Mouse (Mus musculus): ENCODE data around the gene Arhgef3.
"Not testable (repeated sequence)": the region's sequence is repeated elsewhere in the genome, so short reads cannot be mapped to it uniquely, and the experiment has no call there.

Arhgef3 gene

DNA sequence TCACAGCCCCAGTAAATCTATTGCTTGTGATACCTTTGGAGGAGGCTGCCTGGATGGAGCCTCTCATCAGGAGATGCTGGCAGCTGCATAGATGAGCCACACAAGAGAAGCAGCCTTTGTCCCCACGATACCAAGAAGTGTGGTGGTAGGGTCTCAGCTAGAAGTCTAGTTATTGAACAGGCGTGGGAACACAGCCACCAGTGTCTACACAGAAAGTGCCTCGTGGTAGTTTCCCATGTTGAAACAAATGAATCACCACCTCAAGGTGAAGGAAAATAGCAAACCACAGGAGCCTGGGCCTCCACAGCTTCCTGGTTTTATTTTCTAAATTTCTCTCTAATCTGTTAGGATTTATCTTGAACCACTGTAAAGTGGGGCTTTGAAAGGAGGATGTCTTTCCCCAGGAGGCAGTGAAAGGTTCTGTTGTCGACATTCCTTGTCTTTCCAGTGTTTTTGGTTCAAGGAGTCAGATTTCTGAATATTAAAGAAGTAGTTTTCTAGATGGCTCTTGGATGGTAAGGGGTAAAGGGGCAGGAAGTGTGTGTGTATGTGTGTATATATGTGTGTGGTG is 119.7 kb downstream of the Arhgef3 start:
- no peak for DNase-seq

DNA sequence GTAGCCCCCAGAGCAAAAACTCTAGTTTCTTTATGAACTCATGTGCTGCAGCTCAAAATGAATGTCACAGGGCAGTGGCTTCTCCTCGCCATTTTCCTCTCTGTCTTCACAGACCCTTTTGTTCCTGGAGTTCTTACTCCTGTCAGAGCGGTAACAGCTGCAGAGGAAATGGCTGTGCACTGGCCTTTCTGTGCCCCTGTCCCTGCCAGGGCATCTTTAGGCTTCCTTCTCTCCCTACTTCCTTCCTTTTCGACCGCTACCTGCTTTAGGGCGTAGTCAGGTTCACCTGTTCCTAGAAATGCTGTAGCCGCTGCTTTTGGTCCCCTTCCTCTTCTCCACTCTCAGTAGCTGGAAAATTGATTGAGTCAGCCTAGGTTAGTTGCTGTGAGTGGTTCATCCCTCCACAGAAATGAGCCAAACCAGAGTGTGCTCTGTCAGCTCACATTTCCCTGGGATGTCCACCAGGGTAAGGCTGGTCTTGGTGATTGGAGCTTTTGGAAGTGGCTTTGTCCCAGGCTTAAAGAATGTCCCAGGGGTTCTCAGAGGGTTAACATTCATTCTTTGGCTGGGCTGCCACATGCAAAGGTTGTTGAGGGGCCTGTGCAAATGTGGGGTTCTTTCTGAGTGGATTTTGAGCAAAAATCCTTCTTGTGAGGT is 121.3 kb downstream of the Arhgef3 start:
- peak; percentile 34 for DNase-seq

GRCm38 (mm10) chr14:27237522-27238187 is 123.0 kb downstream of the Arhgef3 start:
- DNase-seq: peak; percentile 79

DNA sequence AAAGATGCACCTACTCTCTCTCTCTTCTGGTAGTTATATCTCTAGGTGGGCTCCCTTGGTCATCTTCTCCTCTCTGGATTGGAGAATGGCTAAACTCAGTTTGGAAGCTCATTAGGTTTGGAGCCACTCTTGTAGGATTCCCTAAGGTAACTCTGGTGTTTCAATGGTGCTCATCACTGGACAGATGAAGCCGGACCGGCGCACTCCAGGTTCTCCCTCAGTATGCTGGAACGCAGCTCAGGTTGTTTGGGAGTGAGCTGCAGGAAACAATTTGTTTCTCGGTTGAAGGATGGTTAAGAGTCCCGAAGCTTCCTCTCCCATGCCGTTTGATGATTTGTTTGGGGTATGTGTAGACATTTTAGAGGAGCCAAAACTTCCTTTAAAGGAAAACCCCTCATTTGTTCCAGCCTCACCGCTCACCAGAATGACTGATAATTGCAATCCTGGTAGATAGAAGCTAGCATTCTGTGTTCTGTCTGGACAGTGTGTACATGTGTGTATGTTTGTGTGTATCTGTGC is 124.0 kb downstream of the Arhgef3 start:
- DNase-seq: no peak

DNA sequence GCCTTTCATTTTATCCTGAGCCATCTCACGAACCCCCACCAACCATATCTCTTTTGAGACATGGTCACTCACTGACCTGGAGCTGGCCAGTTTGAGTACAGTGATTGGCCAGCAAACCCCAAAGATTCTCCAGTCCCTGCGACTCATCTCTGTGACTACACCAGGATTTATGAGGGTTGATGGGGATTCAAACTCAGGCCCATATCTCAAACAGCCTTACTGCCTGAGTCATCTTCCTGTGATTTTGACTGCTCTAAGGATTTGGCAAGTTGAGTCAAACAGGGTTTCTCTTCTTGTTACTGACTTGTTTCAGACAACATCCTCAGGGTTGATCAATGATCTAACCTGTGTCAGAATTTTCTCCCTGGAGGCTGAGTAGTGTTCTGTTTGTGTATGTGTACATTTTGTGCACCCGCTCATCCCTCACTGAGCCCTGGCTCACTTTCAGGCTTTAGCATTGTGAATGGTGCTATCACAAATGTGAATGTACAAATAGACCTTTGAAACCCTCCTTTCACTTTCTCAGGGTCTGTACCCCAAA is 124.9 kb downstream of the Arhgef3 start:
- DNase-seq: no peak

- DNase-seq: no peak
Measured at GRCm38 (mm10) chr14:27242253-27242652, 127.6 kb downstream of the Arhgef3 start.

DNA sequence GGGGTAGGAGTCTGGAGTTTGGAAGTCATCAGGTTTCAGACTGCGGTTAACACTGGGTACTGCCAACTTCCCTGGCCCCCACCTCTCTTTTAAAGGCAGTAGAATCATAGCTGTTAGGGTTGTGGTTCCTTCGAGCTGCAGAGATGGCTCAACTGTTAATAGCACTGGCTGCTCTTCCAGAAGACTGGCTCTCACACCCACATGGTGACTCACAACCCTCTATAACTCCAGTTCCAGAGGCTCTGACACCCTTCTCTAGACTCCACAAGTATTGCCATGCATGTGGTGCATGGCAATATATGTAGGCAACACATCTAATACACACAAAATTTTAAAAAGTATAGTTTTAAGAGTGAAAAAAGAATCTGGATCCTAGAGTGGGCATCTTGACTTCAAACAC is 128.1 kb downstream of the Arhgef3 start:
- no peak for DNase-seq

DNA sequence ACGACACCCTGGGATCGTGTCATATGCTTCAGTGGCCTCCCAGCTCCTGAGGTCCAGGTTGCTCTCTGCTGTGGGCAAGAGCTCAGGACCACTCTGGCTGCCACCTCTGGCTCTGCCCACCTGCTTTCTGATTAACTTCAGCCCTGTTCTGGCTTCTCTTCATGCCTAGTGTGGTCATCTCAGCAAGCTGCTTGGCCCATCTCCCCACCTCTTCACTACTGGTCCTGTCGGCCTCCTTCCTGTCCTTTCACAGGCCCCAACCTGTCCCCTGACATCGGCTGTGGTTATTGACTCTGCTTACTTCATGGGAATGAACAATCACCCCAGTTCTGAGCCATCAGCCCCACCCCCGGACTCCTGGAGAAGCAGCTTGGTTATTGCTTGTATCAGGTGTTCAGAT is 128.9 kb downstream of the Arhgef3 start:
- DNase-seq: no peak

GRCm38 (mm10) chr14:27244898-27245297 is 130.2 kb downstream of the Arhgef3 start:
- no peak for DNase-seq

- DNase-seq: no peak
Measured at GRCm38 (mm10) chr14:27246424-27246823, 131.7 kb downstream of the Arhgef3 start.

- not testable (repeated sequence) for DNase-seq
Measured at GRCm38 (mm10) chr14:27246948-27247347, 132.2 kb downstream of the Arhgef3 start.

GRCm38 (mm10) chr14:27249121-27249520 is 134.4 kb downstream of the Arhgef3 start:
- no peak for DNase-seq

- DNase-seq: no peak
Measured at GRCm38 (mm10) chr14:27250281-27250789, 135.6 kb downstream of the Arhgef3 start.

DNA sequence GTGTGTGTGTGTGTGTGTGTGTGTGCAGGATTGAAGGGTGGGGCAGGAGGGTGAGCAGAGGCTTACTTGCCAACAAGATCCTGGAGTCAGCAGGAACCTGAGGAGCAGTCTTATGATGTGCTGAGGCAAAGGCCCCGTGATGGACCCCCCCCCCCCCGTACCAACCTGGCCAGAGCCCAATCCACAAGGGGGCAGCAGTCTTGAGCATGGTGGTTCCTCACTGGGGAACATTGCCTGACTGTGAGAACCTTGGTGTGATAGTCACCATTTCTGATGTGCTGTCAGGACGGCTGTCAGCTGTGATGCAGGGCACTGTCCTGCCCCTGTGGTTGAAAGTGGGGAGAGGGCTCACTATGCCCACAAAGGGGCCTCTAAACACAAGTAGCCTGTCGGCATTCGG is 138.7 kb downstream of the Arhgef3 start:
- peak; percentile 45 for DNase-seq

DNA sequence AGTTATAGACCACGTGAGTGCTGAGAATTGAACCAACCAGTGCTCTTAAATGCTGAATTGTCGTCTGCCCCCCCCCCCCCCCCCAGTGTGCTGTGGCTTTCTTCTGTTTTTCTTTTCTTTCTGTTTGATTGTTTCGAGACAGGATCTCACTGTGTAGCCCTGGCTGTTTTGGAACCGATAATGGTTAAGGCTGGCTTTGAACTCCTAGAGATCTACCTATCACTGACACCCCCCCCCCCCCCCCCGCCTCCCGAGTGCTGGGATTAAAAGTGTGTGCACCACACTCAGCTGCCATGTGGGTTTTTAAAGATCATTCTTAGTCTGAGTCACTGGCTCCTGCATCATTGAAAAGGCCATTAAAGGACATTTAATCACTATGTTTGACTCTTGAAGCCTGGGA is 147.7 kb downstream of the Arhgef3 start:
- DNase-seq: no peak

DNA sequence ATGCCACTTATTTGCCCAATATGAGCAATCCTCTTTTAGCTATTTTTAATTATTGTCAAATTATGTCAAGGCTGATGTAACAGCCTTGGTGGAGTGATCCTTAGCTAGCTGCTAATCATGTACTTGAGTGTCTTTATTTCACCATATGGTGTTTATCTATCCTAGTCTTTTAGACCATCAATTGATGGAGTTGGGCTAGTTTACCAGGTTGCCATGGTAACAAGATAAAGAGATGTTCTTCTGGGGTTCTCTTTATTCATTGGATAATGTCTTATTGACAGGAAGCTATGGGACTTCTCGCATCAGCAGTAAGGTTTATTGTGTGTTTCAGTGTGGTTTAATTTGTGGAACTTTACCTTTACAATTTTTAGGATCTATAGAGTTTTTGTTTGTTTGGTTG is 151.9 kb downstream of the Arhgef3 start:
- DNase-seq: no peak

DNA sequence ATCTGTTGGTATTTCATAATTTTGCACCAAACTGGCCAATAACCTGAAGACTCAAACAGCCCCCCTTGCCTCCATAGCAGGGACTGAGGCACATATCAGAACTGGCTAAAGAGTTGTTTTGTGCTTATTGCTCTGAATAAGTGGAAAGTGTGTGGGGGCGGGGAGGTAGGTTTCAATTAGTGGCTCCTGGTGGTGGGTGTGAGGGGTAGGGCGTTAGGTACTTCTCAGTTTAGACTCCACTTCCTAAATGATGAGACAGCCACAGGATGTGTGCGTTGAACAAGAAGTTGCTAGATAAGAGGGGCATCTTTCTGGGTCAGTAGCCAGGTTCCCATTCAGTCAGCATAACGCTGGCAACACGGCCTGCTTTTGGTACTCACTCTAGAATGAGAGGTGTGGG is 153.4 kb downstream of the Arhgef3 start:
- DNase-seq: peak; percentile 11

- DNase-seq: no peak
Measured at GRCm38 (mm10) chr14:27268986-27269700, 154.4 kb downstream of the Arhgef3 start.

- no peak for DNase-seq
Measured at GRCm38 (mm10) chr14:27269836-27270235, 155.1 kb downstream of the Arhgef3 start.

DNA sequence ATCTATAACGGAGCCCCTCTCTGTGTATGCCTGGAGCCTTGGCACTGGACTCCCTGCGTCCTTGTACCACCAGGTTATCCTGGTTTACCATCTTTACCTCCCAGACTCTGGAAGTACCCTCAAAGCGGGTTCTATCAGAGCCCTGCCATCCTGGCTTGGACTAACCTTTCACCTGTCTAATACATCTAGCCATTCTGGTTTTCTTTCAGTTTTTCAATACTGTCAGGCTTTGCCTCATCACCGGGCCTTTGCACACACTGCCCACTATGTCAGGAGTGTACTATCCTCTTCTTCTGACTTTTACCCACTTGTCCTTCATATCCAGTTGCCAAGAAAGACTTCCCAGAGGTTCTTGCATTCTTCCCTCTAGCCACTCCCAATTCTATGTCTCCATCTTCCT is 155.8 kb downstream of the Arhgef3 start:
- no peak for DNase-seq

- DNase-seq: no peak
Measured at GRCm38 (mm10) chr14:27271371-27272071, 156.8 kb downstream of the Arhgef3 start.

Measured in thymus, postnatal 14 days (tissue).